ENCODE assay signal across 9 mouse cellular contexts in genomic region chr4:47521884-47522605, GRCm38 (mm10). TPM values are rescaled to one million over a fixed set of nuclear protein-coding genes. Genes with fewer than 3 reads are reported as not detected.
DNase-seq lines count a peak whose midpoint lies in the region; ATAC-seq lines count a peak whose summit lies in the region.
"Had no signal": no experiment of that assay in that cellular context is flagged by ENCODE, and none has a peak within 500 bp of the region (broad histone marks: within the 10 kb centered on the region; RNA-seq: fewer than 3 reads in every experiment).

No protein-coding gene starts in this region.

- H3K4me3 ChIP-seq in heart, embryonic 11.5 days (ENCODE audit: low read depth, low read length), result no peak overlapping the region
- H3K4me3 ChIP-seq: megakaryocyte, embryonic 14.5 days had no signal

- H3K4me1 ChIP-seq in heart, embryonic 11.5 days (ENCODE audit: control insufficient read depth, insufficient read depth, low read length), result no peaks in the 10 kb centered on the region; the same call in 1 of the 2 replicates
- H3K4me1 ChIP-seq: megakaryocyte, embryonic 14.5 days had no signal

- no peaks in the 10 kb centered on the region for H3K36me3 ChIP-seq in heart, embryonic 11.5 days (ENCODE audit: control insufficient read depth, insufficient read depth, low read length)

- H3K9me3 ChIP-seq in heart, embryonic 11.5 days (replicated peaks; ENCODE audit: control insufficient read depth, low read length), result no peaks in the 10 kb centered on the region
- H3K9me3 ChIP-seq: megakaryocyte, embryonic 14.5 days had no signal

- H3K9ac ChIP-seq in heart, embryonic 11.5 days (ENCODE audit: low read depth, low read length), result no peak overlapping the region

- no peak overlapping the region for H3K27ac ChIP-seq in heart, embryonic 11.5 days (ENCODE audit: low read depth, low read length)

- no peaks in the 10 kb centered on the region for H3K27me3 ChIP-seq in heart, embryonic 11.5 days (ENCODE audit: control insufficient read depth, insufficient read depth, low read length)

- ATAC-seq in heart, embryonic 11.5 days (replicated peaks; ENCODE audit: insufficient number of reproducible peaks, low FRiP score, low TSS enrichment), result no peak

- 57% methylated on average over 6 of the region's 6 CpGs for WGBS in heart, embryonic 11.5 days (ENCODE audit: insufficient replicate concordance)

- peak; percentile 86 for DNase-seq in heart, adult 11 months
- DNase-seq in 3T3-L1 (ENCODE audit: low read depth, low spot score), result peak; percentile 51
- peak; percentile 78 for DNase-seq in brain, adult 2 months (ENCODE audit: low read depth, low spot score)
- DNase-seq in forelimb bud, embryonic 11.5 days (ENCODE audit: low read depth, low spot score), result peak; percentile 34
- DNase-seq in left cerebral cortex, adult 18-20 months (ENCODE audit: low spot score in 2 of 2), result peak; percentile 19 to 24
- no peak for DNase-seq in thymus, adult 18-20 months
- DNase-seq in ovary, adult 18-20 months (ENCODE audit: low spot score), result no peak

- no peak overlapping the region for H3K4me2 ChIP-seq in heart, embryonic 11.5 days

RNA-seq across cellular contexts. Expression of gene Sec61b, which starts 47.6 kb away (rescaled TPM):
- polyA plus RNA-seq in heart, embryonic 11.5 days (2014; fragmentation: Nextera tagmentation; extraction: Ambion mirVana), result 201 and 211 TPM in 2 replicates
- total RNA-seq in left cerebral cortex, adult 18-20 months (2021), result 10 to 100 TPM; 44.4 to 46.7 TPM

RNA-seq across cellular contexts. Expression of gene Alg2, which starts 47.9 kb away (rescaled TPM):
- 34.6 and 37.7 TPM in 2 replicates for polyA plus RNA-seq in heart, embryonic 11.5 days (2014; fragmentation: Nextera tagmentation; extraction: Ambion mirVana)
- total RNA-seq in left cerebral cortex, adult 18-20 months (2021), result 100 to 1,000 TPM; 115 to 117 TPM

Comparison
In these comparisons a context has a peak if more than half of its experiments do, and no peak if none do; other contexts are left out.
1. DNase-seq: peak in heart, adult 11 months (single experiment), 3T3-L1 (single experiment), brain, adult 2 months (single experiment), forelimb bud, embryonic 11.5 days (single experiment) and left cerebral cortex, adult 18-20 months (2 of 2); none in thymus, adult 18-20 months (0 of 2) and ovary, adult 18-20 months (single experiment).